In genomic region chr10:82889447-82889973, GRCm38 (mm10) we compare ENCODE assay signal across 8 mouse cellular contexts. TPM values are rescaled to one million over a fixed set of nuclear protein-coding genes. Genes with fewer than 3 reads are reported as not detected.
DNase-seq lines count a peak whose midpoint lies in the region.

No protein-coding gene starts in this region.

- DNase-seq in retina, postnatal 1 day, result peak; percentile 30
- DNase-seq in retina, embryonic 14.5 days (ENCODE audit: low spot score), result no peak
- DNase-seq in gastrocnemius, adult 8-10 months (ENCODE audit: low spot score in 2 of 2), result peak; percentile 22 to 49
- DNase-seq in kidney, adult 18-20 months, result peak; percentile 76
- peak; percentile 60 for DNase-seq in lung, postnatal 25 days (ENCODE audit: low spot score)
- no peak for DNase-seq in right cerebral cortex, postnatal 10 days (ENCODE audit: low spot score in 2 of 2)
- DNase-seq in left cerebral cortex, adult 9 months (ENCODE audit: low spot score in 2 of 2), result no peak
- no peak for DNase-seq in spleen, postnatal 10 days (ENCODE audit: low spot score in 2 of 2)

RNA-seq across cellular contexts. Expression of gene Eid3, which starts 23.1 kb away (rescaled TPM):
- total RNA-seq in gastrocnemius, adult 8-10 months (2022), result 1 to 10 TPM in 2 of 4 experiments, under 1 TPM in 2; 0.63 to 1.1 (median 1.0) TPM

RNA-seq across cellular contexts. Expression of gene Txnrd1, which starts 55.8 kb away (rescaled TPM):
- 10 to 100 TPM; 56.7 to 79.1 (median 63.5) TPM for total RNA-seq in gastrocnemius, adult 8-10 months (2022)

Comparison
In these comparisons a context has a peak if more than half of its experiments do, and no peak if none do; other contexts are left out.
1. DNase-seq: peak in retina, postnatal 1 day (single experiment), gastrocnemius, adult 8-10 months (2 of 2), kidney, adult 18-20 months (single experiment) and lung, postnatal 25 days (single experiment); none in retina, embryonic 14.5 days (single experiment), right cerebral cortex, postnatal 10 days (0 of 2), left cerebral cortex, adult 9 months (0 of 2) and spleen, postnatal 10 days (0 of 2).